Mouse (Mus musculus) thymus, postnatal 10 days (tissue): ENCODE measurements at regions not wholly inside any gene's neighbourhood (a gene's known extent, or its start where the extent isn't known, plus 50 kb on each side); places are given as distances from the start of the nearest gene placed in this dataset.

Experiments used
- DNase-seq, 2 experiments: peaks; one replicate each; pipeline ENCODE4 v3.0.0; 2021; ENCODE audit warnings: low spot score in 2 of 2

GRCm38 (mm10) chr3:138668394-138669092 is 73.5 kb upstream of the Tspan5 start:
- DNase-seq = no peak

GRCm38 (mm10) chr3:138675881-138676280 is 66.1 kb upstream of the Tspan5 start:
- no peak for DNase-seq

DNA sequence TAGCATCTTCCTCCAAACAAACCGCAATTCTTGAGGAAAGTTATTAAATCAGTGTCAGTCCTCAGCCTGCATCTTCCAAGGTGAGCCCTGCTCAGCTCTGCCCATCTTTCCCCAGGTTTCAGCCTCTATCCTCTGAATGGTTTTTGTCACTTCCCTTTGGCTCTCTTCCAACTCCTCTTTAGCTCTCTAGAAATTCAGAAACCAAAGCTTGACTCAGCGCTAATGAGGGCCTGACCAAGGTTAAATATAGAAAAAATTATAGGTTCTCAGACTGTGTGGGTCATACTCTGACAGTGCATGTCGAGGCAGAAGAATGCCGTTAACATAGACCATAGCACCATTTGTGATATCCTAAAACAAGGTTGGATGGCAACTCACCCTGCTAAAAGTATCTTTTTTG is 63.6 kb upstream of the Tspan5 start:
- DNase-seq = no peak

DNA sequence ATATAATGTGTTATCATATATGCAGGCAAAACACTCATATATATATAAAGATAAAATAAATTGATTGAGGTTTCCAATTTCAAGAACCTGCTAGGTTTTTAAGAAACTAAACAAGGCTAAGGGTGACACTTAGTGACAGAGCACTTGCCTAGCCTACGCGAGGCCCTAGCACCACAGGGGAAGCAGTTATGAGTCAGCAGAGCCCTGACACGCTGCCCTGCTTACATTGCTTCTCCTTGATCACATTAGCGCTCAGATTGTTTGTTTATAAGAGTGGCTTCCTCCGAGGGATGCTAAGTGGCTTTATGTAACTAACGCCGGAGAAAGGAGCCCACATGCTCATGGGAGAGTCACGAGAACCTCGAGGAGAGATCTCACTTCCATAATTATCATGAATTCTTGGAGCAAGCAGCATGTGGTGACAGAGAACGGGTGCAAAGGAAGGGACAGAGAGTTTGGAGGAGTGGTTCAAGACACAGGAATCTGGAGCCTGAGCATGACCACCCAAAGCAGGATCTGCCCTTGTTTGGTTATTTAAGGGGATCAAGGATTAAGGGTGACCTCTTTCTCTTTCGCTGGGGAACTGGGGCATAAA is 55.3 kb upstream of the Tspan5 start:
- DNase-seq = no peak

- DNase-seq = no peak
Measured at GRCm38 (mm10) chr3:138688606-138689005, 53.4 kb upstream of the Tspan5 start.
